Mouse (Mus musculus) lung, adult 2 months (tissue): Measurements from ENCODE around the gene Cd8a.

Experiments
- CTCF ChIP-seq: fragments of 200-500 bp; IDR thresholded peaks from 2 replicates; pipeline ENCODE4 v1.5.1; 2011; ENCODE audit warnings: mild to moderate bottlenecking, low read length, control low read depth; ENCODE audit not compliant: insufficient read depth
- POLR2A ChIP-seq: fragments of 200-500 bp; IDR thresholded peaks from 2 replicates; pipeline ENCODE4 v1.6.1; 2011; ENCODE audit warnings: low read depth, mild to moderate bottlenecking, control low read depth, low read length, borderline replicate concordance; ENCODE audit errors: extremely low read depth

GRCm38 (mm10) chr6:71396016-71396415, 22.8 kb downstream of the Cd8a start:
- TF ChIP-seq POLR2A (no peak), CTCF (no peak)
